ENCODE assay signal across 7 mouse cellular contexts in the genomic region with DNA sequence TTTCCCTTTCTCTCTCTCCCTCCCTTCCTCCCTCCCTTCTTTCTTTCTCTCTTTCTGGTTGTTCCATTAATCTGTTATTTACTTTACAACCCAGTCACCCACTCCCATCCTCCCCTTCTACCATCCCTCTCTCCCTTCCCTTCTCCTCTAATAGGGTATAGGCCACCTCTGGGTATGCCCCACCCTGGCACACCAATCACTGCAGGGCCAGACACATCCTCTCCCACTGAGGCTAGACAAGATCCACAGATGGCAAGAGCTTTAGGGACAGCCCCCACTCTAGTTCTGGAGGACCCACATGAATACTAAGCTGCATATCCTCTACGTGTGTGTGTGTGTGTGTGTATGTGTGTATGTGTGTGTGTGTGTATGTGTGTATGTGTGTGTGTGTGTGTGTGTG.
"Had no signal": no experiment of that assay in that cellular context is flagged by ENCODE, and none has a peak within 500 bp of the region (broad histone marks: within the 10 kb centered on the region; RNA-seq: fewer than 3 reads in every experiment).

No protein-coding gene starts in this region.

- H3K4me1 ChIP-seq: limb, embryonic 12.5 days; liver, embryonic 13.5 days; midbrain, embryonic 13.5 days; neural tube, embryonic 12.5 days had no signal

- H3K36me3 ChIP-seq: limb, embryonic 12.5 days; liver, embryonic 13.5 days; midbrain, embryonic 13.5 days; neural tube, embryonic 12.5 days had no signal

- H3K27ac ChIP-seq: limb, embryonic 12.5 days; liver, embryonic 13.5 days; midbrain, embryonic 13.5 days; neural tube, embryonic 12.5 days had no signal

- H3K4me3 ChIP-seq: limb, embryonic 12.5 days; liver, embryonic 13.5 days; midbrain, embryonic 13.5 days; neural tube, embryonic 12.5 days had no signal

- H3K27me3 ChIP-seq: limb, embryonic 12.5 days; liver, embryonic 13.5 days; midbrain, embryonic 13.5 days; neural tube, embryonic 12.5 days had no signal

- ATAC-seq: midbrain, embryonic 13.5 days had no signal

- DNase-seq: liver; liver, embryonic 13.5 days; liver, postnatal 0 days; thymus, postnatal 4 days had no signal

- H3K9me3 ChIP-seq: limb, embryonic 12.5 days; liver, embryonic 13.5 days; midbrain, embryonic 13.5 days; neural tube, embryonic 12.5 days had no signal
